Mouse (Mus musculus) adrenal gland, adult 18-20 months (tissue): ENCODE measurements around the gene 1700080E11Rik. TPM values are rescaled to one million over a fixed set of nuclear protein-coding genes. Genes with fewer than 3 reads are reported as not detected.
A peak's percentile ranks its signal among the peaks of the same experiment; 100 is the strongest.
"Not testable (repeated sequence)": the region's sequence is repeated elsewhere in the genome, so short reads cannot be mapped to it uniquely, and the experiment has no call there.

Source experiments
- DNase-seq, 2 experiments: peaks; one replicate each; pipeline ENCODE4 v3.0.0; 2021 to 2022; ENCODE audit warnings: low spot score in 2 of 2
- long read RNA-seq, 2 experiments: library from polyadenylated mRNA; stranded (forward); transcript quantifications; one replicate each; pipeline ENCODE4 v2.0.0; 2021
- total RNA-seq, 2 experiments: library from RNA; stranded (reverse); gene quantifications; 1 replicate in 1 of 2; 2 replicates in 1 of 2; pipeline ENCODE4 v1.2.3; 2021

1700080E11Rik gene
- not detected for total RNA-seq
- long read RNA-seq, experiment 1: 0 reads
- long read RNA-seq, experiment 2: 0 reads

DNA sequence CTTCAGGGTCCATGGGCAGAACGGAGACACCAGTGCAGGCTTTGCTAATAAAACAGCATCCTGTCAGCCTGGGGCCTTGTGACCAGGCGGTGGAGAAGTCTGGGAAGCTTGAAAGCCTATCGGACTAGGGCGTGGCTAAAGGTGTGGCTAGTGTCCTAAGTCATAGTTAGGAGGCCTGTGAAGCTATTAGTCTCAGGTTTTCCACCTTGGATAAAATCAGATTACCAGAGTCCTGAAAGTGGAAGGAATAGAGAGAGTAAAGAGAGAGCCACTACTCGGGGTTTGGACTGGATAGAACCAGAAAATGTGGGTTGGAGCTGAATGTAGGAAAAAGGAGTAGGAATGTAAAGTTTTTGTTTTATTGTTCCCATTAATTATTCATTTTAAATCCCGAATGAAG, at the start of gene 1700080E11Rik:
Gene 1700080E11Rik, minus strand, starts transcription at position 101 of the 400 bp plus-strand sequence.
- no peak for DNase-seq

DNA sequence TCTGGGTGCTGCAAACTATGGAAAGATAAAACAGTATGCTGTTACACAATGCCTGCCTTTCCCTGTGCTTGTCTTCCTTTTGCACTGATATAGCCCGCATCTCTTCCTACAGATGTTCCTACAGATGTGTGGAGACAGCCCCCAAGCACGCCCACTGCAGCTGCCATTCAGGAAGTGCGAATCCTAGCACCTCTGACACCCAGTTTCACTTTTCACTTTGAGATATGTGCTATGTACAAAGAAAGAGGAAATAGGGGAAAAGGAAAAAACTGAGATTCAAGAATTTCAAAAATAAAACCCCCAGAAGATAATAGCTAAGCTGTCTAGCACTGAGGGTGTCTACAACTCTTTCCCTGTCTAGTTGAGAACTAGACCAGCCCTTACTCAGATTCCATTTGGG, 41.8 kb upstream of the 1700080E11Rik start:
- DNase-seq: no peak

DNA sequence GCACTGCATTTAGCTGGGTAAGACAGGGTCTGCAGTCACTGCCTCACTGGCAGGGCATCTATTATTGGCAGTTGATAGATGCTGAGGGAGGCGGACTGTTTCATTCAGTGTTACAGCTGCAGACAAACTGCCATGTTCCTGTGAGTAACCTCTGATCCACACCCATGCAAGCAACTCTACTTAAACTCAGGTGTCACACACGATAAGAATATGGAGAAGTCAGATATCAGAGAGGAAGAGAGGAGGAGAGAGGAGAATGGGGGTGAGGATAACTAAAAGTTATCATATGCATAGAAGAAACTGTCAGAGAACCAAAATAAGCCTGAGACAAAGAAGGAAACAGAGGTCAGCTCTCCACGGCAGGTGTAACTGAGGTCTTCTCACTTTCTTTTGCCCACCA, 37.5 kb upstream of the 1700080E11Rik start:
- DNase-seq: no peak

DNA sequence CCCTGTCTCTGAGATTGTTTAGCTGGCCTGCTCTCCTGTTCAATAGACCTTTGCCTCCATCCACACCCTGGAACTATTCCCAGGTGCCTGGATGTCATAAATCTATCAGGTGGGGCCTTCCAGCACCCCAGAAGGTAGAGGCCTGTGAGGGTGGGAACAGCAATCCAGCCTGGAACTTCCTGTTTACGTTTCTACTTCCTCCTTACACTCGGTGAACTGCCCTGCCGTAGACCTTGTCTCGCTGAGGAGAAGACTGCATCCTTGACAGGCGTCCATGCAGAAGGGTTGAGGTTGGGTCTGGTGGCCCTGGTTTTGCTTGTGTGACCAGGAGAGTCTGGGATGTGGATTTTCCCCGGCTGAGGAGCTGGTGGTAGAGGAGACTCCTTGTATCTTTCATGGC, 5.7 kb downstream of the 1700080E11Rik start:
- no peak for DNase-seq

DNA sequence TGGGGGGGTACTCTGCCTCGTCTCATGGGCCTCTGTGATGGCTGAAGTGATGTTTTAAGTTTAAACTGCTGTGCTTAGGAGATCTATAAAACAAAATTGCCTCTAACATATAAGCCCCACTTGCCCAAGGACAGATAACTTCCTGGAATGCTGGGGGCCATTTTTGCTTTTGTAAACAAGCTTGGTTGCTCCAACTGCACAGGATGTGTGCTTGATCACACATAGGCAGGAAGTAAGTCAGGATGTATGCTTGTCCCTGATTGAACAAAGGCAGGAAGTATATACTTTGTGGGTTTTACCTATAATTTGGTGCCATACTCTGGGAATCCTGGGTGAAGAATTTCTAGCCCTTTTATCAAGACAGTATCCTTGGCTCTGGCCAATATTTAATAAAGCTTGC, 8.5 kb downstream of the 1700080E11Rik start:
- no peak for DNase-seq

DNA sequence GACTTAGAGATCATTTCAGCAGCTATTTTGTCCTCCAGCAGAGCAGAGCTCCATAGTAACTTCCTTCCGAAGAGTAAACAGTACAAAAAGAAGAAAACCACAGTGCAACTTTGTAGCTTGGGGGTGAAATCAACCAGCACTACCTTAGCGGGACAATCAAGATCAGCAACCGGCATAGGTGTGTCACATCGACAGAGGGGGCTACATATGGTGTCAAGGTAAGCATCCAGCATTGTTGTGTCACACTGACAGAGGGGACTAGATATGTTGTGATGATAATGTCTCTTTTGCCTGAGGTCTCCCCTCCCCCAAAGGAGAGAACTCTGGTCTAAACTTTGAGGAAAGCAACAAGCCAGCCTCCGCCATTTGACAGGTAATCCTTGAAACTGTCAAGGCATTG, 10.4 kb downstream of the 1700080E11Rik start:
- no peak for DNase-seq

DNA sequence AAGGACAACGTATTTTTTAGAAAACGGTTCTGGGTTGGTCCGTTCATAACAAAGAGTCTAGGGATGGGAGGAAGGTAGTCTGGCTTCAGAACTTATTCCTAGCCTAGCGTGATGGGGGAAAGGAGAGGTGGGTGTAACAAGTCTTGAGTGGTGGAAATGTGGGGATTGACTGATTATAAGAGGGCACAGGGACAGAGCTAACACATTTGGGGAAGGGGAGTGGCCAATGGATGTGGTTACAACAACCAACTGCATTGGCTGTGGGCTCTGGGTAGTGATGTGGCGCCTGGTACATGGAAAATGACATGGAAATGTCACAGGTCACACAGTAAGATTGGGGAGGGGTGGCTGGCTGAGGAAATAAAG, 12.9 kb downstream of the 1700080E11Rik start:
- DNase-seq: no peak

DNA sequence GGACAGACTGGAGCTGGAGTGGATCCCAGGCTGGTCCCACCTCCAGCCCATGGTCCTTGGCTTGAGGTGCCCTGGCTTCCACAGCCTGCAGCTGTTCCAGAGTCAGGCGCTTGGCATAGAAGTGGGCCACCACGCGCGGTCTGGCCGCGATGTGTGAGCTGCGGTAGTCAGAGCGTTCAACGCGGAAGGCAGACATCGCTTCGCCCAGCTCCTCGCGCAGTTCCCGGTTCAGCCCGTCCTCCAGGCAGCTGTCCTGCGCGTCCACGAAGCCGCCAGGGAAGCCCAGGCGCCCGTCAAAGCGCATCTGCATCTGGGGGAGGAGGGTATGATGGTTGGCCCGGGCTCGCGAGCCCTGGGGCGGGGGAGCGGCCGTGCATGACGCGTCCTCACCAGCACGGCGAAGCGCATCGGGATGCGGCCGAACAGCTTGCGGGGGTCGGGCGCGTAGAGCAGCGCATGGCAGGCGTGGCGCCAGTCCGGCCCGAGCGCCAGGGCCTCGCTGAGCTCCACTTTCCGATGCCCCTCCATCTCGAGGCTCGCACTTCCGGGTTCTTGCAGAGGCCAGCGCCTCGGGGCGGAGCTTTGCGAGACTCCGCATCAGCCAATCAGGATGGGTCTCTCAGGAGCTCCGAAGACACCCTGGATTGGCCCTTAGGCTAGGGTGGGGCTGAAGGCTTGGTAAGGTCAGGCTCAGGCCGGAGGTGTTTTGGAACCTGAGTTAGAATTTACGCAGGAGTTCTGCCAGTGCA, 13.5 kb downstream of the 1700080E11Rik start, which contains the start of gene Nudt16:
Gene Nudt16, minus strand, starts transcription at position 572 of the 749 bp plus-strand sequence.
- peak; percentile 79 to 84 for DNase-seq

DNA sequence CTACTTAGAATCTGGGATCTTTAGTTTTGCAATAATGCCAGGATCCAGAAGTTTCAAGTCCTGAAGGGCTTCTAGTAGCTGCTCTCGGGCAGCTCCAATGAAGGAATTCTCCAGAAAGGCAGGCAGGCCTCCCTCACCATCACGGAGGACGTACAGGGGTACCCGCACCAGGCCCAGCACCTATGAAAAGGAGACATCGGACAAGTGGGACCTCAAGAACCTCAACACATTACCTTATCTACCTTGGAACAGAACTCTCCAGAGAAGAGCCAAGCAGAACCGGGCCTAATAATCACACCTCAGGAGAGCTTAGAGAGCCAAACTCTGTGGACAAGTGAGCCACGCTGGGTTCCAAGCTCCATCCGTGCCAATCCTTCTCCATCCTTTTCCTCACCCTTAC, 14.6 kb downstream of the 1700080E11Rik start:
- DNase-seq: no peak

DNA sequence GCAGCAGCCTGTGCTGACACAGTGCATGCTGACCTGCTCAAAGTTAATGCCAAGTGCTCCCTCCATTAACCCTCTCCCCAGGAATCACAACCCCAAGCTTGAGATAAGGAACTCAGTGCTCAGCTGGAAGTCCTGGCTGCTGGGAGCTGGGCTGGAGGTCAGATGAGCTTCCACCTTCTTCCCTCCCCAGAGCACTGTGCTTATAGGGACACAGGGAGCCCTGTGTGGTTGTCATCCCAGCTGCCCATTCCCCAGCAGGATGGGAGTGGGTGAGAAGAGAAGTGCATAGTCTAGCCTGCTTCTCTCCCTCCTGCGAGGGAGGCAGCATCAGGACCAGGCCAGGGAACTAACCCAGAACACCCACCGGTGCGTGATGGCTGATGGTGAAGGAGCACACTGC, 19.7 kb downstream of the 1700080E11Rik start:
- DNase-seq: not testable (repeated sequence)

DNA sequence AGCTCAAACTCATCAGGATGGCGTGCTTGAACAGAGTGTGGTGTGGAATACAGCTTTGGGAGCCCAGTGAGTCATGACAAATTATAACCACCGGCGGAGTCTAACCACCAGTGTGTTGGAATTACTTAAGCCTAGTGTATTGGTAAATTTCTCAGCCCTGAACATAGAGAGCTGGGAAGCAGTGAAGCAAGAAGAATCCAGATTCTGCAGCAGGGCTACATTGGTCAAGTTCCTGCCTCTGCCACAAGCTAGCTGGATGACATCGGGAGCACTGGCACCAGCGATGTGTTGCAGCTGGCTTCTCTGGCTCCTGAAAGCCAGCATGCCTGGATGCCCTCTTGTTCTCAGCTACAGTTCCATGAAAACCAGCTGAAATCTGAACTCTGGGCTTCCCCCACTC, 41.0 kb downstream of the 1700080E11Rik start:
- no peak for DNase-seq

DNA sequence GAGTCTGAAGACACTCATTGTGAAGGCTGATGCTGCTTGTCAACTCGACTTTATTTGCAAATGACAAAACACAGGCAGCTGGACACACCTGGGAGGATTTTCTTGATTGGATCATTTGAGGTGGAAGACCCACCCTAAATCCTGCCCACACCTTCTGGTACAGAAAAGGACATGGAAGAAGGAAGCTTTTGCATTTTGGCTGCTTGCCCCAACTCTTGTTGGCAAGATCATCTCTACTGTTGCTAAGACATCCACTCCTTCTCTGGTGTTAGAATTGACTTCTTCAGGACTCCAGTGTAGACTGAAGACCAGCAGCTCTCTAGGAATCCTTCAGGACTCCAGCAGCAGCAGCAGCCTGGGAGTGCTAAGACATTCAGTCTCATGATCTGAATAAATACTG, 43.0 kb downstream of the 1700080E11Rik start:
- DNase-seq: no peak

DNA sequence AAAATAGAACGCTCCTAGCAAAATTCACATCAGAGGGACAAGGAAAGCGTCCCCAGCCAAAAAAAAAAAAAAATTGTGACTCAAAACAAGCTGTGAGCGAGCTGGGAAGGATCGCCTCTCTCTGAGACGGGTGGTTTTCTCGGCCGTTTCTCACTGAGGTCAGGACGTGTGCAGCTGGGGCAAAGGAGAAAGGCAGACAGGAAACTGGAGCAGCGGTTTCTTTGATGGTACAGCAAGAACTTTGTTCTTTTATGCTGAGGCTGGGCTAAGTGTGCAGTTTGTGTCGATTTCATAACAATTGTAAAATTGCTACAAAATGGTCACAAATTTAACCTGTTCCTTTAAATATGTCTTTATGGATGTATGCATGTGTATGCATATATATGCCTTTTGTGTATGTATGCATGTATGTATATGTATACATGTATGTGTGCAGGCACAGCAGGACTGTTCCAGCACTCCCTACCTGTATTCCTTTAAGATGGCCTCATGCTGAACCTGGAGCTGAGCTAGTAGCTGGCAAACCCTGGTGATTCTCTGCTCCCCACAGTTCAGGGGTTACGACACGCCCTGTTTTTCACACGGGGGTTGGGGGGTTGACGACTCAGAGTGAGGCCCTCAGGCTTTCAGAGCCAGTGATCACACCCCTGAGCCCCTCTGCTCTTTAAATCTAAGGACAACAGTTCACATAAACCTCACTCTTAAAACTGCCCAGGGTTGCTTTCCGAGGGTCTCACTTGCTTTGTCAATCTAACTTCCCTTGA, 43.9 kb downstream of the 1700080E11Rik start:
- DNase-seq: no peak

Other genes with a start within 250 kb of the 1700080E11Rik start
- gene Mrpl3, start 91.9 kb downstream of the 1700080E11Rik start, total RNA-seq: 10 to 100 TPM; 79.2 to 80.3 TPM
- 10 to 100 TPM; 10.2 to 13.0 TPM for gene Nudt16, start 13.3 kb downstream of the 1700080E11Rik start, total RNA-seq